Mouse (Mus musculus): ENCODE results near the gene Sox6.

- TF ChIP-seq CTCF (IDR thresholded peaks at IDR 0.05; ENCODE audit: borderline replicate concordance, insufficient read depth, low read depth, low read length) (no peak), POLR2A (IDR thresholded peaks at IDR 0.05; ENCODE audit: borderline replicate concordance, insufficient read depth, low read length) (no peak)
Measured at GRCm38 (mm10) chr7:115607485-115607884, 431.1 kb downstream of the Sox6 start.

All from cerebellum, adult 2 months (tissue).